Mouse (Mus musculus): ENCODE measurements at regions not wholly inside any gene's neighbourhood (a gene's known extent, or its start where the extent isn't known, plus 50 kb on each side); places are given as distances from the start of the nearest gene placed in this dataset.

DNA sequence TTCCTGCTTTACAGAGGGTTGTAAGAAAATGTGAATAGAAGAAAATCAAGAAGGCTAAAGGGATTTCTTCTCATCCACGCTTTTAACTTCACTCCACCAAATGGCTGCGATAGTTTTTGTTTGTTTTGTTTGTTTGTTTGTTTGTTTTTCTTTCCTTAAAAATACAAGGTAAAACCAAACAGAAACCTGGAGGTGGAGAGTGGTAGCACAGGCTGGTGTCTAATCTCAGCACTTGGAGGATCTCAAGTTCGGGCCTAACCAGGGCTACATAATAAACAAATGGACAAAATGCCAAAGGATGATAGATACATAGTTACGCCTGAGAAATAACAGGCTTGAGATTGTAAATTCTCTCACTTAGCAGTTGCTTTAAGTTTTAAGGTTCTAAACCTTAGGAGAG lies 50.8 kb upstream of the Mboat1 start:
- peak; percentile 27 to 44 for DNase-seq

DNA sequence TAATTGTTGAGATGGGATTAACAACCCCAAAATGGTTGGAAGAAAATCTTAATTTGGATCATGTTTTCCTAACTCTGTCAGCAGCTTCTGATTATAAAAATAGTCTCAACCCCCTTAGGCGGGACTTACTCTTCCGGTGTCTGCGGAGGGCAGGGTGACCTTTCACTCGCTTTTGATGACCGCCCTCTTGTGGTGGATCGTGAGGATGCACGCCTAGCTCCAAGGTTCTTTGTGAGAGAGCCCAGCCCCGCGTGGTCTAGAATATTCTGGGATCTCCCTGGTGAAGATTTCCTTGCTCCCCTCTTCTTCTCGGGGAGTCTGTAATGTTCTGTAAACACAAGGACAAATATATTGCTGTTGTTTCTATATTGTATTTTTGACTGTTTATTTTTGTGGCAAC lies 51.3 kb upstream of the Mboat1 start:
- peak; percentile 96 to 97 for DNase-seq

DNA sequence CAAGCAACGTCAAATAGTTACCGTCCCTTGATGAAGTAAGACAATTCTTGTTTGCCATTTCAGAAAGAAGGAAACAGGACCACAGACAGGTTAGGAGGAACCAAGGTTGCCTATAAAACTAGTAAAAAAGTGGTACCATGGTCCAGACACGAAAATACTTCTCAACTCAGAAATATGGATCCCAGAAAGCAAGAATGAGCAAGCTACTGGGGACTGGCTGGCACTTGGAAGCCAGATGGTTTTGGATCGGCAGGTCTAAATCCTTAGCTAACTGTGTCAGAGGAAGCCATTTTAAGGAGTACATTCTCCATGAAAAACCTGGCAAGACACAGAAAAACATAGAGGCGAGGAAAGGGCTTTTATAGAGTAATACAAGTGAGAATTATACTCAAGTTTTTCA lies 51.9 kb upstream of the Mboat1 start:
- peak; percentile 16 to 26 for DNase-seq

DNA sequence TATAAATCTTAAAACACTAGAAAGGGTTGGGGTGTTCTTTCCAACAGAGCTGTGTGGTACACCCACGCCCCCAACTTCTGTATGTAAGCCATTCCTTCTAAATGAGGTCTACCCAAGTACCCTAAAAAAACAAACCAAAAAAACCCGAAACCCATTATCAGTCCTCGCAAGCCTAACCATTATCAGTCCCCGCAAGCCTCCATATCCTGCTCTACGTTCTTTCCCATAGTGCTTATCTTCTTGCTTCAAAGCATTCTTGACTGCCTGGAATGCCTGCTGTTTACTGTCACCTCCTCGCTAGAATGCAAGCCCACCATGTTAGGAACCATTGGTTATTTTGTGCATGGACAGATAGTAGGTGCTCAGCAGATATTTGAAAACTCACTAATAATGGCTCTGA lies 52.3 kb upstream of the Mboat1 start:
- no peak for DNase-seq

DNA sequence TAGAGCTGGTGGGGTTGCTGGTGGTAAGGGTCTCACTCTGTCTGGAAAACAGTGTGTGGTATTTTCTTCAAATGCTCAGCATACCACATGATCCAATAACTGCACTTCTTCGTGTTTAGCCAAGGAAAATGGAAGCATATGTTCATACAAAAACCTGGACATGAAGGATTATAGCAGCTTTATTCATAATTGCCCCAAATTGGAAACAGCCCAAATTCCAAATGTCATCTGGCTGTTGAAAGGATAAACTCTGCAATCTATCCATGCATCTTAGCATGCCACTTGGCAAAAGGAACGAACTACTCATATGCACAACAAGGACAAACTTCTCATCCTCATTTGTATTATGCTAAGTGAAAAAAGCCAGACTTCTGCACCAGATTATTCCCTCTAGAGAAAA lies 53.5 kb upstream of the Mboat1 start:
- DNase-seq = no peak

DNA sequence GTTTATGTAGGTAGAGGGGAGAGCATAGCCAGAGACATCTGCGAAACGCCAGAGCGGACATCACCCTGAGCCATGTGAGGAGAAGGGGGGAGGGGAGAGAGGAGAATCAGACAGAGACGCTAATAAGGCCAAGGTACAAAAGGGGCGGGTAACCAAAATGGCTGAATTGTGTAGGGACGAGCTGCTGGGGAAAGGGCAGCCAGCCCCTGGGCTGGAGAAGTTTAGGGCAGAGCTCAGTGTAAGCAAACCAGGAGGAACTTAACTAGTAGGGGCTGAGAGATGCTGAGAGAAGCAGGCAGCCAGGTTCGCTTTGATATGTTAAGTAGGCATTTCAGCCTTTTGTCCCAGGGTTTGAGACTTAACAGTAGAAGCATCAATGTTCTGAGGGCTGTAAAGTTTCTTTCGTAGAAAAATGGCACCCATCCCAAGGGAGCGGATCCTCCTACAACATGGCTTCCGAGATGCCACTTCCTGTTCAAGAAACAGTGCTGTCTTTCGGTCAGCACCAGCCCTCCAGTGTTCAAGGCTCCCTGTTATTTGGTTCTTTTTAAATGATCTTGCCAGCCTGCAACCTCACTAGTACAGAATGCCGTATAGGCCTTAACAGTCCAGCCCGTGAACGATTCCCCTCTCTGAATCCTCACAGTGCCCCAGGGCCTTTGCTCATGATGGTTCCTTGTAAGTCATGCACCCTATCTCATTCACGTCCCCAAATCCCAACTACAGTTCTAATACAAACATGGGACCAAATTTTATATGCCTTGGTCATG lies 55.4 kb upstream of the Mboat1 start:
- no peak for DNase-seq

DNA sequence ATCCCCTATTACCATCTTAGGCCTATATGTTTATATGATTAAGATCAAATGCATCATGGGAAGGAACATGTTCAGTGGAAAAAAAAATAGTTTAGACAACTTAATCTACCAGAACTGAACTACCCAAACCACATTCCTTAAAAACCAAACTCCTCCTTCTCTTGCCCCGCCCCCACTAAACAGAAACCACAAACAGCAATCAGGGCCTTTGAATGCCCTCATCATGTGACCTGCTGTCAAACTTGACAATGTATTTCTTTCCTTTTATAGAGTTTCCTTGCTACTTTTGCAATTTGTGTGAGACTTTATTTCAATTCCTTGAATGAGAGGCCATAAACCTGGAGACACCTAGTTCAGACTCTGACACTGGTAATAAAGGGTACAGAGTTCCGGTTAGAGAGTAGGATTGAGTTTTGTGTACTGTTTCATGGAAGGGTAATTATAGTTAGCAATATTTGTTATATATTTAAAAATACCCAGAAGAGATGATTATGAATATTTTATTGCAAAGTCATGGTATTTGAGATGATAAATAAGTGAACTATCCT lies 61.7 kb upstream of the Mboat1 start:
- no peak for DNase-seq

DNA sequence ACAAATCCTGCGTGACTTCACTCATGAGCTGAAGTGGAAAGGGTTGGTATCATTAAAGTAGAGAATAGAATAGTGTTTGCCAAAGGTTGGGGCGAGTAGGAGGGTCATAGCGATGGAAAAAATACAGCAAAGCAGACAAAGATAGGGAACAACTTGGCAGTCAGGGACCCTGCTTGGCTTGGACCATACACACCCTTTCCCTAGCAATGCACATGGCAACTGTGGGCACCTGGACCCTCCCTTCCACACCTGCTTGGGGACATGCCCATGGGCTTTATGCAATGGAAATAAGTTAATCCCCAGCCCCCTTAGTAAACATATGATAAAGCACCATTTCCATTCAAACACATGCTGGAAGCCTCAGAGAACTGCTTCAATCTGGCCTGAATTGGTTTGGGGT lies 62.2 kb upstream of the Mboat1 start:
- no peak for DNase-seq

DNA sequence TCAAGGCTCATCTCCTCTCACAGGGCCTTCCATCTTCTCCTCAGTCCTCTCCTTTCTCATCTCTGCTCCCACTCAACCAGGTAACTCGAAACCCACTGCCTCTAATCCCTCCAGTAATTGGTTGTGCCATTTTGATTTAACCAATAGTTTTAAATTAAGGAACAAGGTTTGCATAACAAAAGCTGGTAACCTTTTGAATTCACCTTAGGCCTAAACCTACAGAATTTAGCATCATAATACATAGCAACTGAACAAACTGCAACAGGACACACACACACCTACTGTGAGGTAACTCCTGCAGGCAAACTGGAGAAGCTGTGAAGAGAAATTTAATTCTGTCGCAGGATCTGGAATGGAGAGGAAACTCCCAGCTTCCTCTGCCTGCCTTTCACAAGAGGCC lies 66.9 kb upstream of the Mboat1 start:
- no peak for DNase-seq

DNA sequence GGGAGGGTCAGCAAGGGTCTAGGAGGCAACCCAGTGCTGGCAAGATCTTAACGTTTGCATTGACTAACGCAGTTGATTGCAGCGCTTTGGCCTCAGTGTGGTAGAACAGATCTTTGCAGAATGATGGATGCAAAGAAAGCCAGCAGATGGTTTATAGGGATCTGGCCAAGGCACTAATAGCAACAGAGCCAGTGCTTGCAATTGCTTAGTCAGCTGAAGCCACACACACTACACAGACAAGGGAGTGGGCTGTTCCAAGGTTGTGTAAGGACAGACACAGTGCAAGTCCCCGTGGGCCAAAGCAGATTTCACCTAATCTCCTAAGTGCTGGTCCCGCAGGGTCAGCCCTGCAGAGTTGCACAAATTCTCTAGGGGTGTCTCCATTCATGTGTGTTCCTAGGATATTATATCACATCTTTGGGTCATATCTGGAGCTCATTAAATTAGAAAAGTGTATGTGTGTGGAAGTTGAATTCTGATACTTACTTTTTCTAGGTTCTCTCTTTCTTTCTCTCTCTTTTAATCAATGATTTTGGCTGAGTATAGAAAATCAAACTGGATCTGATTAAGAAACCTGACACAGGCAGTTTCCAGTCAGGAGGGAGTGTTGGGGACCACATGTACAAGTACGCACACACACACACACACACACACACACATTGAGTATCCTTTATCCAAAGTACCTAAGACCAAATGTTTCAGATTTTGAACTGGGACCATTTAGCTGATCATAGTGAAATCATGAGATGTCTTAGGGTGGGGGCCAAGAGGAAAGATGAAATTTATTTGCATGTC lies 68.5 kb upstream of the Mboat1 start:
- peak; percentile 66 to 71 for DNase-seq

DNA sequence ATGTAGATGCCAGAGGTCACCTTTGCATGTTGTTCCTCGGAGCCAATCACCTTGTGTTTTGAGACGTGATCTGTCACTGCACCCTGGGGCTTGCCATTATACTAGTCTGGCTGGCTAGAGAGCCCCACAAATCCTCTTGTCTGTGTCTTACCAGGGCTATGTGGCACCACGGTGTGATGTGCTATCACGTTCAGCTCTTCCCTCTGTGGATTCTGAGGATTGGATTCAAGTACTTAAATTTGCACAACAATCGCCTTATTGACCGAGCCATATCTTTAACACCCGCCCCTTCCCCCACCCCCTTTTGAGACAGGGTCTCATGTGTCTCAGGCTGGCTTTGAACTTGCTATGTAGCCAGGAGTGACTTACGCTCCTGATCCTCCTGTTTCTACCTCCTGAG lies 70.8 kb upstream of the Mboat1 start:
- DNase-seq = no peak

DNA sequence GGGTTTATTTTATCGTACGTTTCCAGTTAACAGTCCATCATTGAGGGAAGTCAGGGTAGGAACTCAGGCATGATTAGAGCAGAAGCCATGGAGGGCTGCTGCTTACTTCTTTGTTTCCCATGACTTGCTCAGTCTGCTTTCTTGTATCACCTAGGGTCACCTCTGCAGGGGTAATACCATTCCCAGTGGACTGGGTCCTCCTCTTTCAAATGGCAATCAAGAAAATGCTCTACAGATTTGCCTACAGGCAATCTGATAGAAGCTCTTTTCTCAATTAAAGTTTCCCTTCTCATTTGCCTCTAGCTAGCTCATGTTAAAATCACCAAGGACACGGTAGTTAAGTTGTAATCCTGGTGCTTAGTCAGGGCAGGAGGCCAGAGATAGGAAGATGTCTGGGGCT lies 72.5 kb upstream of the Mboat1 start:
- DNase-seq = no peak

DNA sequence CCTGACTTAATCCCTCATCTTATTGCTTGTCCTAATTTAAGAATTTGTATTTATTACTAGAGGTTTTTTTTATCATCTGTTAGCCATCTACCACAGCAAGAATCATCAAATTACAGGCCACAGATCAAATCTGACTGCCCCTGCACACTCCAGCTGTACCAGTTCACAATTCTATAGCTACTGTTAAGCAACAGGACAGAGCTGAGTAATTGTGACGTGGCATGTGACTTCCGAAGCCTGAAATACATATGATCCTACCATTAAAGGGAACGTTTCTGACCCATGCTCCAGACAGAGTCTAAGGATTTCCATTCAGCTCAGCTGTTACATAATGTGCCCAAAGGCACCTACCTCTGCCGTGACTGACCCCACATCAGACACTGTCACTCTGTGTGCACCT lies 74.0 kb upstream of the Mboat1 start:
- no peak for DNase-seq

DNA sequence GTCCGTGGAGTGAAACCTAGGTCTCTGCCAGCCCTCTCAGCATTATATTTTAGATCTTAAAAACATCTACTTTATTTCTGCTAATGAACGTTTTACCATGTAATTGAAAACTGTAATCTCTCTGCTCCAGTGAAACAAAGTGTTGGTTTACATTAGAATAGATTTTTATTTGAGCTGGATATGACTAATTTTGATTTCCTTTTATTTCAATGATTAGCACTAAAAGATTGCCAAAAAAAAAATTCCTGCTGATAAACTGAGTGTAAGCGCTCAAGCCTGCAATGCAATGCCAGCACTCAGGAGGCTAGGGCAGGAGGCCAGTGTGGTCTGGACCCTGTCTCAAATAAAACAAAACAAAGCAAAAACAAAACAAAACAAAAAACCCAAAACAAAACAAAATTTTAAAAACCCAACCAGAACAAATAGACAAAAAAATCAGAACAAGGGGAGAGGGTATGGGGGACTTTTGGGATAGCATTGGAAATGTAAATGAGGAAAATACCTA lies 69.3 kb upstream of the E2f3 start:
- peak; percentile 84 to 89 for DNase-seq

DNA sequence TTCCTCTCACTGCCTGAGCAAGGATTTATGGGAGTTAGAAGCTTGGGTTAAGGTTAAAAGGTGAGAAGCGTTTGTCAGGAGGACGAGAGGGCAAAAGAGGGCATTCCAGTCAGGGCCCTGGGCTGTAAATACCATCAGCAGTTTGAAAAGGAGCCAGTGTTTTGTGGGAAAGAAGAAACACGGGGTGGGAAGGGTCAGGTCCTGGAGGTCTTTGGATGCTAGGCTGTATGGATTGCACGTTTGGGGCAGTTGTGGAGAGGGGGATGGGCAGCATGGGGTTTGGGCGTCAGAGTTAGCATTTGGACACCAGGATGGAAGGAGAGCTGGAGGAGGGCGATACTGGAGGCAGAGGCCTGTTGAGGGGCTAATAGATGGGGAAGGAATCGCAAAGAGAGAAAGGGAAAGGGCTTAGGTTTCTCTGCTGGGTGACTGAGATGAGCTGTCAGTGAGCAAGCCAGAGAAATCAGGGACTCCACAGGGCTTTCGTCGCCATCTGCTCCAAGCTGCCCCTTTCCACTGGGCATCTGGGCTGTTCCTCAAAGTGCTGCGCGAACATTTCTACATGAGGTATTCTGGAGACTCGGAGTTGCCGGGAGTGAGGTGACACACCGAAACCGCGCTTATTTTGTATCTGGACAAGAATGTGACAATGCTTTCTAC lies 66.2 kb upstream of the E2f3 start:
- peak; percentile 83 to 88 for DNase-seq

DNA sequence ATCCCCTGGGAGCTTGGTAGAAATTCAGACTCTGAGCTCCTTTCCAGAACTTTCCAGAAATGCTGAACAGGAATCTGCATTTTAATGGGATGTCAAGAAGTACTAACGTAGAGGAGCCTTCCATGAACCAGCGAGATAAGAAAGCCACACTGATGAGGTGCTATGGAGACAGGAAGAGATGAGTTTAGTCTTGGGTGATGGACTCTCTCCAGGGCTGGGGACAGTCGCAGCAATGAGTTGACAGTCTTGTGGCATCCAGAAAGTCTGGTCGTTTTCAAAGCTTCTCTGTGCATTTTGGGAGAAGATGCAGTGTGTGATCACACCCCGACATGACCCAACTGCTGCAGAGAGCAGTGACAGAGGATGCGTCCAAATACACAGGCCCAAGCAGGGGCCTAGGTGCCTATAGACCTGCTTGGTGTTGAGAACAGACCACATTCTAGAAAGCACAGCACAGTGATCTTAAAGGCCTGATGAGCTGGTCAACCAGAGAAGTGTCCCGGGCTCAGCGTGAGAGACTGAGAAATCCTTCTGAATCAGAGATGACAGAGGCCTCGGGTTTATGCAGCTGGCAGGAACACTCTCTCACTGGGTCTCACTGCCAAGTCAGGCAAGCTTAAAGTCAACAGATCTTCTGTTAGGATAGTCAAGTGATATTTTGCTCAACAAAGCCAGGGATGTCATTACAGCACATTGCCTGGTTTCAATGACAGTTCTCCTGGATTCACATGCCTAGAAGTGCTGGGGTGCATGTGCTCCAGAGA lies 65.1 kb upstream of the E2f3 start:
- peak; percentile 51 to 53 for DNase-seq

DNA sequence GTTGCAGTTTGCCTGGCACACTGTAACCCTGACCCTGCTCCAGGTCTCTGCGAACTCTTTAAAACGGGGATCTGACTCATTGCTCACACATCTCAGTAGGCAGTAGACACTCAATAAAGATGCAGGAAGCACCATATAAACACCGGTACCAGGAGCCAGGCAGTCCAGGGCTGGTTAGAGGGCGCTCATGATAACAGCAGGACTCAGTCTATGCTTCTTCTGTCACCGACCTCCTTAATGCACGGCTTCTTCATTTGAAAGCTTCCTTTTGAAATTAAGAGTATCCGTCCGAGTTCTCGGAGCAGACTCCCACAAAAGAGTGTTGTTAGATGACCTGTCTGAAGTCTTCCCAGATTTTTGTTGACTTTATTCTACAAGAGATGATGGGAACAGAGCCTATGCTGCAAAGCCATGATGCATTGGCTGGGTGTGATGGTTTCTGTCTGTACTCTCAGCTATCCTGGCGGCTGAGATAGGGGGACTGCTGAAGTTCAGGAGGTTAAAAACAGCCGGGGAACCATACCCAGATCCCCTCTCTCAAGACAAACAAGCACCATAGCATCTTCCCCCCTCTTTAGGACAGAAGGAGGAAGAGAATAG lies 62.5 kb upstream of the E2f3 start:
- DNase-seq = no peak

DNA sequence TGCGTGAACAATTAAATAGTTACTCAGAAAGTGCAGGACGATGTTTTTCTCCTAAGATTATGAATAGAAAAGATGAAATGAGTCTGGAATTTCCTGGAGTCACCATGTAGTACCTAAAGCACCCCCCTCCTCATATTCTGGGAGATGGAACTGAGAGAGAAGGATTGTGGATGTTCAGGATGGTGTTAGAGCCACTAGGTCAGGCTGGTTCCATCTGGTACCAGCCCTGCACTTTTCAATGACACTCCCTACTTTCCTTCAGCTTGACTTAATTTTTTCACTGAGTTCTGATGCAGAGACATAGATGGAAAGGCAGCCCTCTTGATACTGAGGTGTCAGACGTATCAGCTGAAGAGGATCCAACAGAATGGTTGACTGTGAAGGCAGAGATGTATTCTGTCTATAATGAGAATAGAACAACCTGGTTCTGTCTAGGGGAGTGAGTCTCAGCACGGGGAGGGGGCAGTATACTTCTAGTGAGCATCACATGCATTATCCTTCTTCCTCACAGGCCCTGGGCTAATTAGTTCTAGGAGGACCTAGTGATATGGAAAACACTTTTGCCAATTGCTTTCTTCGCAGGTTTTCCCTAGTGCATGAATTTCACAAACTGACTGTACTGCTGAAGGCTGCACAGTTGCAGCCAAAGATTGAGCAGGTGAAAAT lies 60.8 kb upstream of the E2f3 start:
- DNase-seq = no peak

DNA sequence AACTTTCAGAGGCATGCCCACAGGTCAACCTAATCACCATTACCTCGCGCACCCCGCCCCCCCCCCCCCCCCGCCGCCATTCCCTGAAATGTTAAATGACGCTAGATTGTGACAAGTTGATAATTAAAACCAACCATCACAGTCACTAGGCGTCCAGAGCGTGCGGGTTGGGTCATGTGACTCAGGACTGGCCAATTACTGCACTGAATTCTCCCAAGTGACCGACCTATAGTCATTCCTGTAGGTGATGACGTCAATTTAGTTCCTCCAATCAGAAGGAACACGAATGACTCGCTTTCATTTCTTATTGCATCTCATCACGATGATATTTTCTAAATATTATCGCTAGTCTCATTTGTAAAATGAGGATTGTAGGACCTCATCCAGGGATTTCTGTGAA lies 60.2 kb upstream of the E2f3 start:
- no peak for DNase-seq

DNA sequence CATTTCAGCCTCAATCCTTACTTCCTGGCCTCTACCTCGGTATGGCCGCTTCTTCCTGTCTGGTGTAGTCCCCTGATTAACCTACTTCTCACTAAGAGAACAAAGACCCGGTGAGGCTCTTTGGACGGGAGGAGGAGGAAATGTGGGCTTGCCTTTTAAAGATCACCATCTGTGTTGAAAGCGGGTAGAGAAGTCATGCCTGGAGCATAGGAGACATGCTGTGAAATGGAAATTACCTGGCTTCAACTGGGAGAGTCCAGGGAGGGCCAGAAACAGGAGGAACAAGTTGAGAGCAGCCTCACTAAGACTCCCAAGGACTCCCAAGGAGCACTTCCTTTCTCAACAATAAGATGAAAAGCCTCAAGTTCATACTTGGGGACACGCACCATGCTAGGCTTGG lies 59.4 kb upstream of the E2f3 start:
- DNase-seq = no peak

DNA sequence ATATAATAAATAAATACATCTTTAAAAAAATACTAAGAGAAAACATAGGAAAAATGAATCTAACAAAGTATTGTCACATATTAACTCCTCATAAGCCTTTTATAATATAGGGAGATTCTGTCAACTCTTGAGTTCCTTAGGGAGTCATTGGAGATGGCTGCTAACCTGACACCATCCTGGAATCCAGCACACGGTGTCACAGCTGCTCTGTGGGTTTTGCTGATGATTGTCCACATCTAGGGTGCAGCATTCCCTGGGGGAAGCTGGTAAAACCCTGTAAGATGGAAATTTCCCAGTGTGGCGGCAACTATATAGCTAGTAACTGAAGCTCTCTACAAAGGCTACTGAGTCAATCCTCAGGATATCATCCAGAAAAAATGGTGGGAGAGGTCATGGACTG lies 58.9 kb upstream of the E2f3 start:
- no peak for DNase-seq

Data from cerebellum, postnatal 10 days (tissue).